Mouse (Mus musculus): Measurements from ENCODE around the gene Slc7a4. TPM values are rescaled to one million over a fixed set of nuclear protein-coding genes. Genes with fewer than 3 reads are reported as not detected.
A peak's percentile ranks its signal among the peaks of the same experiment; 100 is the strongest.

Gene Slc7a4
- 3.1 and 4.0 TPM in 2 replicates for polyA plus RNA-seq (2014; fragmentation: Nextera tagmentation; extraction: Ambion mirVana)

DNA sequence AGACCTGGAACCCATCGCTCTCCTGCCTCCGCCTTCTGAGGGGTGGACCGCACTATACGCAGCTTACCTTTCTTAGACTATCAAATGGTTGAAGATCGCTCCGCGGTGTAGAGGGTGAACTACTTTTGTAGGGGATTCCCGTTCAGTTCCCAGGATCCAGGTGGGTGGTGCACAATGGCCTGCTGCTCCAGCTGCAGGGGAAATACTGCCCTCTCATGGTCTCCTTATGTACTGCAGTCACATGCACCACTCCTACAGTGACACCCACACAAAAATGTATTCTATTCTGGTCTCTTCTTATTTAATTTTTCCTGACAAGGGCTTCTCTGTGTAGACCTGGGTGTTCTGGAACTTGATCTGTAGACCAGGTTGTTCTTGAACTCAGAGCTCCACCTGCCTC, at the start of gene Slc7a4:
Slc7a4 (minus strand) TSS at position 151 of the 400 bp plus-strand sequence.
- WGBS = 13% methylated on average over 8 of the region's 8 CpGs
- no peak for ATAC-seq (replicated peaks; ENCODE audit: low FRiP score)

GRCm38 (mm10) chr16:17632580-17632979, 49.6 kb upstream of the Slc7a4 start:
- no peaks in the 10 kb centered on the region for H3K9me3 ChIP-seq (ENCODE audit: control insufficient read depth, low read length)
- DNase-seq (ENCODE audit: low spot score) (no peak), ATAC-seq (replicated peaks; ENCODE audit: low FRiP score) (no peak)
- 92% methylated on average over 2 of the region's 2 CpGs for WGBS
- no peak overlapping the region for H3K9ac ChIP-seq (ENCODE audit: low read length)
- no peak overlapping the region for H3K4me2 ChIP-seq (ENCODE audit: low read depth, low read length, severe bottlenecking)
- no peaks in the 10 kb centered on the region for H3K4me1 ChIP-seq (replicated peaks; ENCODE audit: control insufficient read depth, insufficient read depth, low read length)
- no peak overlapping the region for H3K27ac ChIP-seq (ENCODE audit: low read depth, low read length)
- H3K4me3 ChIP-seq (ENCODE audit: low read depth, low read length) = no peak overlapping the region
- peaks cover 7% of the 10 kb centered on the region; the same call in 1 of the 2 replicates for H3K36me3 ChIP-seq (ENCODE audit: control insufficient read depth, insufficient read depth, low read length)
- H3K27me3 ChIP-seq (ENCODE audit: control insufficient read depth, insufficient read depth, low read length) = no peaks in the 10 kb centered on the region

More for the DNA sequence above, at the start of gene Slc7a4:
- Histone ChIP-seq H3K9ac (ENCODE audit: low read length) (no peak within 1 kb of the TSS), H3K9me3 (ENCODE audit: control insufficient read depth, low read length) (no peaks in the 10 kb centered on the region), H3K4me3 (ENCODE audit: low read depth, low read length) (no peak within 1 kb of the TSS), H3K4me2 (ENCODE audit: low read depth, low read length, severe bottlenecking) (no peak within 1 kb of the TSS), H3K4me1 (replicated peaks; ENCODE audit: control insufficient read depth, insufficient read depth, low read length) (no peaks in the 10 kb centered on the region), H3K27me3 (ENCODE audit: control insufficient read depth, insufficient read depth, low read length) (no peaks in the 10 kb centered on the region), H3K27ac (ENCODE audit: low read depth, low read length) (no peak within 1 kb of the TSS), H3K36me3 (ENCODE audit: control insufficient read depth, insufficient read depth, low read length) (no peaks in the 10 kb centered on the region)
- DNase-seq (ENCODE audit: low spot score) = peak; percentile 75

DNA sequence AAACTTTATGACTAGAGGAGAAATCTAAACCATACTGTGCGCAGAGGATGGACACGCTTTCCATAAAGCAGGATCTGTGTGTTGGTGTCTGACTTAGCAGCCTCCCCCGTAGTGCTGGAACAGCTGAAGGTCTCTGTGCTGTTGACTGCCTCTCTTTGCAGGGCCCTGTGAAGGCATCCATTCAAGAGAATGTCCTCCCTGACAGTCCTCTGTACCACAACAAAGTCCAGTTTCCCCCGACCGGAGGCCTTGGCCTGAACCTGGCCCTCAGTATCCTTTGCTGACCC, 43.2 kb upstream of the Slc7a4 start:
- Histone ChIP-seq H3K4me3 (ENCODE audit: low read depth, low read length) (no peak overlapping the region), H3K9ac (ENCODE audit: low read length) (no peak overlapping the region), H3K9me3 (ENCODE audit: control insufficient read depth, low read length) (no peaks in the 10 kb centered on the region), H3K27me3 (ENCODE audit: control insufficient read depth, insufficient read depth, low read length) (no peaks in the 10 kb centered on the region), H3K4me1 (replicated peaks; ENCODE audit: control insufficient read depth, insufficient read depth, low read length) (no peaks in the 10 kb centered on the region), H3K27ac (ENCODE audit: low read depth, low read length) (no peak overlapping the region), H3K4me2 (ENCODE audit: low read depth, low read length, severe bottlenecking) (no peak overlapping the region), H3K36me3 (ENCODE audit: control insufficient read depth, insufficient read depth, low read length) (peaks cover 3% of the 10 kb centered on the region; the same call in 1 of the 2 replicates)
- DNase-seq (ENCODE audit: low spot score) (no peak), ATAC-seq (replicated peaks; ENCODE audit: low FRiP score) (no peak)
- 94% methylated on average over 5 of the region's 5 CpGs for WGBS

DNA sequence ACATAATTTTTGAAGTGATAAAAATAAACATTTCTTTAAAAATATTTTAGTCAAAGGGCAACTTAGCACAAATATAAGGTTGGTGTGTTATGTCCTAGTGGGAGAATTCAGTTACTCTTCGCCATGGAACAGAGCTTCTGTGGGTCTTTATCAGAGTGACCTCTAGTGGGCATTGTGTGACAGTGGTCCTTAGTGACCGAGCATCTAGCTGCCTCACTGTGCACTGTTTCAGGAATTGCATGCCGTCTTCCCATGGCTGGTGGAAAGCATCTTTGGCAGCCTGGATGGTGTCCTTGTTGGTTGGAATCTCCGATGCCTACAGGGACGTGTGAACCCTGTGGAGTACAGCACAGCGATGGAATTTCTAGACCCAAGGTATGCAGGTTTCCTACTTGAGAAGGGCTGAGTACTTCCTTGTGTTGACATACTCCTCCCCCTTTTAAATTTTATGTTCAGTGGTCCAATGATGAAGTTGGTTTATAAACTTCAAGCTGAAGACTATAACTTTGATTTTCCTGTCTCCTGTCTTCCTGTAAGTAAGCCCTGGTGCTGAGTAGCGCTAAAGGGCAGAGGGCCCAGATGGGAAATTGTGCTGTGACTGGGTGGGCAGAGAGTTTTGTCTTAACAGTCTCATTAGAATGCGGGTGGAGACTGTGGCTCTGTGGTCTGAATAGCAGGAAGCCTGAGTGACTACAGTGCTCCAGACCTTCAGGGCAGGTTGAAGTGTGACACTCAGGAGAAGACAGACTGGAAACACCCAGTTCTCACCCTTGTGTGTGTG, 42.7 kb upstream of the Slc7a4 start:
- WGBS = 73% methylated on average over 8 of the region's 8 CpGs
- H3K36me3 ChIP-seq (ENCODE audit: control insufficient read depth, insufficient read depth, low read length) = peaks cover 3% of the 10 kb centered on the region; the same call in 1 of the 2 replicates
- ATAC-seq (replicated peaks; ENCODE audit: low FRiP score) = no peak

GRCm38 (mm10) chr16:17621936-17622335, 38.9 kb upstream of the Slc7a4 start:
- H3K4me2 ChIP-seq (ENCODE audit: low read depth, low read length, severe bottlenecking) = no peak overlapping the region
- 94% methylated on average over 1 of the region's 1 CpGs for WGBS
- H3K9ac ChIP-seq (ENCODE audit: low read length) = no peak overlapping the region
- no peak overlapping the region for H3K4me3 ChIP-seq (ENCODE audit: low read depth, low read length)
- DNase-seq (ENCODE audit: low spot score) (no peak), ATAC-seq (replicated peaks; ENCODE audit: low FRiP score) (no peak)
- no peaks in the 10 kb centered on the region; the same call in 1 of the 2 replicates for H3K36me3 ChIP-seq (ENCODE audit: control insufficient read depth, insufficient read depth, low read length)
- H3K27ac ChIP-seq (ENCODE audit: low read depth, low read length) = no peak overlapping the region
- H3K9me3 ChIP-seq (ENCODE audit: control insufficient read depth, low read length) = no peaks in the 10 kb centered on the region
- peaks cover 4% of the 10 kb centered on the region; the same call in 1 of the 2 replicates for H3K4me1 ChIP-seq (replicated peaks; ENCODE audit: control insufficient read depth, insufficient read depth, low read length)
- no peaks in the 10 kb centered on the region for H3K27me3 ChIP-seq (ENCODE audit: control insufficient read depth, insufficient read depth, low read length)

More for the DNA sequence above, 42.7 kb upstream of the Slc7a4 start:
- Histone ChIP-seq H3K4me3 (ENCODE audit: low read depth, low read length) (no peak overlapping the region), H3K4me2 (ENCODE audit: low read depth, low read length, severe bottlenecking) (no peak overlapping the region), H3K9me3 (ENCODE audit: control insufficient read depth, low read length) (no peaks in the 10 kb centered on the region), H3K27ac (ENCODE audit: low read depth, low read length) (no peak overlapping the region), H3K4me1 (replicated peaks; ENCODE audit: control insufficient read depth, insufficient read depth, low read length) (no peaks in the 10 kb centered on the region), H3K27me3 (ENCODE audit: control insufficient read depth, insufficient read depth, low read length) (no peaks in the 10 kb centered on the region), H3K9ac (ENCODE audit: low read length) (no peak overlapping the region)
- DNase-seq (ENCODE audit: low spot score) = no peak

DNA sequence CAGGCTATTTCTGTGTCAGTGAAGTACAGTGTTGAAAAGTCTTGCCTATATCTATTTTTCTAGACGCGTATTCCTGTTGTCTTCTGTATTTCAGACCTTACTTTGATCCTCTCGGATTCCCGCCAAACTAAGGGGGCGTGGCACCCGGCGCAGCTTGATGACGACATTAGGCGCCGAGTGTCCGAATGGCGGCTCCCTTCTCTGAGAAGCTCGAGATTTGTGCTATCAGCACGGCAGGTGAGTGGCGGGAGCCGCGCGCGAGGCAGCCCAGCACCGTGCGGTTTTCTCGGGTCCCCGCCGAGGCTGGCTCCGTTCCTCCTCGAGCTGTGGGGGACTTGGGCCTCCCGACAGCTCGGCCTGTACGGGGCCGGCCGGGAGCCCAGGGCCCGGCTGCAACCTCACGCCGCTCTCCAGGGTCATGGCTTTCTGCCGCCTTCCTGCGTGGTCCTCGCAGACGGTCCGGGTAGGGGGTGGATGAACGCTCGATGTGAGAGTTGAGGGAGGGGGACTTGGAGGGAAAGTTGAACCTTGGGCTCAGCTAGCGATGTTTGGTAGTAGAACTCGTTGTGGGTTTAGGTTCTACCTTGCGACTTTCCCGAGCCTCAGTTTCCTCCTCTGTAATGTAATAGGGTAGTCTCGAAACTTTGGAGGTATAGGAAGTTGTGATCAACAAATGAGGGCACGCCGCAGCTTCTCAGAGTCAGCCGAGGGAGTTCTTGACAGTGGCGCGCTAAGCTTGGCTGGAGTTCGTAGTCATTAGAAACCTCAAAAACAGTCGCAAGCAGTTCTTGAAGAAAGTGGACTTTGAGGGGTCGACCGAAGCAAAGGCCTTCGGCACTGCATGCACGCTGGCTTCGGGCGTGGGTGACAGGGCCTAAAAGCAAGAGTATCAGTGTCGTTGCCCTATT, 36.4 kb upstream of the Slc7a4 start, which contains the start of gene Smpd4:
Smpd4 (plus strand) TSS at position 157 of the 908 bp plus-strand sequence.
- ATAC-seq (replicated peaks; ENCODE audit: low FRiP score) (peak; percentile 79), DNase-seq (ENCODE audit: low spot score) (peak; percentile 96)
- Histone ChIP-seq H3K4me2 (ENCODE audit: low read depth, low read length, severe bottlenecking) (peak within 1 kb of the TSS; percentile 79), H3K27me3 (ENCODE audit: control insufficient read depth, insufficient read depth, low read length) (no peaks in the 10 kb centered on the region), H3K9me3 (ENCODE audit: control insufficient read depth, low read length) (no peaks in the 10 kb centered on the region), H3K4me3 (ENCODE audit: low read depth, low read length) (peak within 1 kb of the TSS; percentile 89), H3K9ac (ENCODE audit: low read length) (peak within 1 kb of the TSS; percentile 93), H3K4me1 (replicated peaks; ENCODE audit: control insufficient read depth, insufficient read depth, low read length) (peaks cover 4% of the 10 kb centered on the region; the same call in 1 of the 2 replicates), H3K27ac (ENCODE audit: low read depth, low read length) (no peak within 1 kb of the TSS), H3K36me3 (ENCODE audit: control insufficient read depth, insufficient read depth, low read length) (no peaks in the 10 kb centered on the region; the same call in 1 of the 2 replicates)
- WGBS = 4% methylated on average over 60 of the region's 60 CpGs

DNA sequence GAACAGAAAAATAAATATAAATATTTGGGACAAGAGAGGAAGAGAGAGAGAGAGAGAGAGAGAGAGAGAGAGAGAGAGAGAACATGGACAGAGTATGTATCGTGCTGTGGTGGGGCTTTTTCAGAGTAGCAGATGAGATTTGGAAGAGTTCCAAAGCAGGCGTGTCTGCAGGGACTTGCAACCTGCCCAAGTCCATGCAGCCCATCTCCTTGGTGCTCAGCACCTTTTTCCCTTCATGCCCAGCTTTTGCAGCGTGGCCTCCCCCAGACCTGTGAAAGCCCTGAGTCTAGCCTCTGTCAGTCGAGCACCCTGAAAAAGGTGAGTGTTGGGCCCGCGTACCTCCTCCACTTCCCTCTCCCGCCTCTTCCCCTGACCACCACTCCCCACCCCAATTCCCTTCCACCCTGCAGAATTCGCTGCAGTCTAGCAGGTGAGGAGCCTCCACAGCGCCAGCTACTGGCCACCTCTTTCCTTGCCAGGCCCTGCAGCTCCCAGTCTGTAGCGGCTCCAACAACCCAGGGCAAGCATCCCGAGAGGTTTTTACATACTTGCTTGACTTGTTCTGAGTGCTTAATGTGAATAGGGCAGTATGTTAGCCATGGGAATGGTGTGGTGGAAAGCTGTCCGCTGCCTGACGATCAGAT, 35.0 kb upstream of the Slc7a4 start:
- ATAC-seq (replicated peaks; ENCODE audit: low FRiP score) (peak; percentile 49), DNase-seq (ENCODE audit: low spot score) (peak; percentile 83)
- H3K27ac ChIP-seq (ENCODE audit: low read depth, low read length) = no peak overlapping the region
- no peaks in the 10 kb centered on the region for H3K9me3 ChIP-seq (ENCODE audit: control insufficient read depth, low read length)
- H3K4me3 ChIP-seq (ENCODE audit: low read depth, low read length) = no peak overlapping the region
- H3K27me3 ChIP-seq (ENCODE audit: control insufficient read depth, insufficient read depth, low read length) = no peaks in the 10 kb centered on the region
- H3K36me3 ChIP-seq (ENCODE audit: control insufficient read depth, insufficient read depth, low read length) = no peaks in the 10 kb centered on the region; the same call in 1 of the 2 replicates
- 0 out of 2 replicates have a peak overlapping the region, but pooled peaks have one; percentile 14 for H3K9ac ChIP-seq (ENCODE audit: low read length)
- WGBS = 18% methylated on average over 13 of the region's 13 CpGs
- H3K4me1 ChIP-seq (replicated peaks; ENCODE audit: control insufficient read depth, insufficient read depth, low read length) = peaks cover 4% of the 10 kb centered on the region; the same call in 1 of the 2 replicates
- no peak overlapping the region for H3K4me2 ChIP-seq (ENCODE audit: low read depth, low read length, severe bottlenecking)

DNA sequence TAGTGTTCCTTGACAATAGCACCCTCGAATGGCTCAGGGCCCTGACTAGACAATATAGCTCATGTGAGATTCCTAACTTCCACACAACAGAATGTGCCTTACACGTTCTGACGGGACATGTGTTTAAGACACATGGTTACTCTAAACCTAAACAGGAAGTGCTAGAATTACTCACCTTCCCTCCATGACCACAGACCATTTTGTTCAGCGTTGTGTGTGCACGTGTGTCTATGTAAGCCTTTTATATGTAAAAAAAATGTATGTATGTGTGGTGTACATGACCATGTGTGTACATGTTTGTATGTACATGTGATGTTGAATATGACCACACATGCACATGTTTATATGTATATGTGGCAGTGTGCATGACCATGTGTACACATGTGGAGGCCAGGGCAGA, 33.2 kb upstream of the Slc7a4 start:
- no peaks in the 10 kb centered on the region for H3K9me3 ChIP-seq (ENCODE audit: control insufficient read depth, low read length)
- WGBS = 93% methylated on average over 5 of the region's 5 CpGs
- no peaks in the 10 kb centered on the region for H3K36me3 ChIP-seq (ENCODE audit: control insufficient read depth, insufficient read depth, low read length)
- H3K4me1 ChIP-seq (replicated peaks; ENCODE audit: control insufficient read depth, insufficient read depth, low read length) = peaks cover 4% of the 10 kb centered on the region; the same call in 1 of the 2 replicates
- no peak overlapping the region for H3K4me2 ChIP-seq (ENCODE audit: low read depth, low read length, severe bottlenecking)
- no peak overlapping the region for H3K27ac ChIP-seq (ENCODE audit: low read depth, low read length)
- no peak overlapping the region for H3K9ac ChIP-seq (ENCODE audit: low read length)
- no peak overlapping the region for H3K4me3 ChIP-seq (ENCODE audit: low read depth, low read length)
- DNase-seq (ENCODE audit: low spot score) (no peak), ATAC-seq (replicated peaks; ENCODE audit: low FRiP score) (no peak)
- no peaks in the 10 kb centered on the region for H3K27me3 ChIP-seq (ENCODE audit: control insufficient read depth, insufficient read depth, low read length)
